Mouse (Mus musculus): ENCODE results near the gene Med13l. TPM values are rescaled to one million over a fixed set of nuclear protein-coding genes. Genes with fewer than 3 reads are reported as not detected.
A peak's percentile ranks its signal among the peaks of the same experiment; 100 is the strongest.

The Med13l gene
- total and polyA plus RNA-seq, 2 experiments from 2014 or later: 11.3 to 28.9 TPM

DNA sequence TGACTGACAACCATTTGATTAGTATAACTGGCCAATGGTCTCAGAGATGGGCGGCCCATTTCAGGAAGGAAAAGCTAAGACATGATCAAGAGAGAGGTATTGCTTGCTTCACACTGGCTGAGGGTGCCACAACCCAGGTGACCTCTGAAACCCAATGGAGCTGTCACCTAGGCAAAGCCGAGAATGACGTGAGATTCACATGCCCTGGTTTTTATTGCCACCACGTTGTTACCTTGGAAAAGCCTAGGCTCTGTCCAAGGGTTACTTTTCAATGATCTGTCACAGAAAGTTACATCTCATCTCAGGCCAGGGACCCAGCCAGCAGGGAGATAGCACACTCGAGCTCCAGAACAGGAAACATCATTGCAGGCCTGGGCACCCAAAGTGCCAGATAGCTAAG lies 10.0 kb upstream of the Med13l start:
- Histone ChIP-seq H3K4me3 (ENCODE audit: low read length) (no peak overlapping the region), H3K27me3 (ENCODE audit: insufficient read depth, low read length) (no peaks in the 10 kb centered on the region), H3K4me2 (ENCODE audit: low read depth, low read length) (no peak overlapping the region), H3K9me3 (ENCODE audit: low read length) (no peaks in the 10 kb centered on the region), H3K27ac (no peak overlapping the region), H3K9ac (replicated peaks; ENCODE audit: low read length) (no peak overlapping the region), H3K4me1 (ENCODE audit: insufficient read depth, low read length) (no peaks in the 10 kb centered on the region), H3K36me3 (ENCODE audit: insufficient read depth, low read length) (no peaks in the 10 kb centered on the region)
- TF ChIP-seq CTCF (IDR thresholded peaks at IDR 0.05; ENCODE audit: low read depth): no peak
- WGBS: 71% methylated on average over 5 of the region's 5 CpGs
- no peak for DNase-seq (ENCODE audit: low spot score)
- ATAC-seq: no peak

DNA sequence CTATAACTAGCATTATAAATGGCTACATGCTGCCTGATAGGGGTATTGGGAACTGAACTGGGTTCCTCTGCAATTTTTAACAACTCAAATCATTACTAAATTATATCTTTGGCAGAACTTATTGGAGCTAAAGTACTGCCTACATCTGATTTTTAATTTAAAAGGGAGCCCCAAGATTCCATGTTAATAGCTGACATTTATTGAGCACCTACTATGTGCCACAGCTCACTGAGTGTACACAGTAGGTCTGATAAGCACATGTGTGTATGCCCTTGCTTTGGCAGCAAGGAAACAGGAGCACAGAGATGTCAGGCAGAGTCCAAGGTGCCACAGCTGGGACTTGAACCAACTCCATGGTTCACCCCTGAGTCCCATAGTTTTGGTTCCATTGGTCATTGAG lies 7.2 kb upstream of the Med13l start:
- DNase-seq (ENCODE audit: low spot score) (no peak), ATAC-seq (no peak)
- no peak overlapping the region for H3K27ac ChIP-seq
- H3K4me2 ChIP-seq (ENCODE audit: low read depth, low read length): no peak overlapping the region
- H3K27me3 ChIP-seq (ENCODE audit: insufficient read depth, low read length): no peaks in the 10 kb centered on the region
- H3K9ac ChIP-seq (replicated peaks; ENCODE audit: low read length): no peak overlapping the region
- no peak overlapping the region for H3K4me3 ChIP-seq (ENCODE audit: low read length)
- H3K36me3 ChIP-seq (ENCODE audit: insufficient read depth, low read length): no peaks in the 10 kb centered on the region
- no peak for TF ChIP-seq CTCF (IDR thresholded peaks at IDR 0.05; ENCODE audit: low read depth)
- H3K4me1 ChIP-seq (ENCODE audit: insufficient read depth, low read length): no peaks in the 10 kb centered on the region
- no peaks in the 10 kb centered on the region for H3K9me3 ChIP-seq (ENCODE audit: low read length)

DNA sequence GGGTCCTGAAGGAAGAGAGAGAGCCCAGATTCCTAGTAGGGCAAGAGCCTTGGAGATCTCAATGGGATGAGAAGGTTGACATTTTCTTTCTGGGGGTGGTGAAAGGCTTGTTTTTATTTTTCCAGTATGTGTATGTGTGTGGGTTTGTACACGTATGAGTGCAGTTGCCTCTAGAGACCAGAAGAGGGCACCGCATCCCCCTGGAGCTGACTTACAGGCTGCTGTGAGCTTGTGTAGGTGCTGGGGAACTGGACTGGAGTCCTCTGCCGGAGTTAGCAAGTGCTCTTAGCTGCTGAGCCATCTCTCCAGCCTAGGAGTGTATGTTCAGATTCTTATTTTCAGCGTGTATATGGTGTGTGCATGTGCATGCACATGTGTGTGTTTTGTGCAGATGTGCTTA lies 5.2 kb upstream of the Med13l start:
- Histone ChIP-seq H3K9ac (replicated peaks; ENCODE audit: low read length) (no peak overlapping the region), H3K36me3 (ENCODE audit: insufficient read depth, low read length) (no peaks in the 10 kb centered on the region), H3K27me3 (ENCODE audit: insufficient read depth, low read length) (no peaks in the 10 kb centered on the region), H3K27ac (no peak overlapping the region), H3K9me3 (ENCODE audit: low read length) (no peaks in the 10 kb centered on the region), H3K4me1 (ENCODE audit: insufficient read depth, low read length) (no peaks in the 10 kb centered on the region), H3K4me2 (ENCODE audit: low read depth, low read length) (no peak overlapping the region), H3K4me3 (ENCODE audit: low read length) (no peak overlapping the region)
- 93% methylated on average over 4 of the region's 4 CpGs for WGBS
- ATAC-seq (no peak), DNase-seq (ENCODE audit: low spot score) (no peak)
- peak; percentile 36 for TF ChIP-seq CTCF (IDR thresholded peaks at IDR 0.05; ENCODE audit: low read depth)

DNA sequence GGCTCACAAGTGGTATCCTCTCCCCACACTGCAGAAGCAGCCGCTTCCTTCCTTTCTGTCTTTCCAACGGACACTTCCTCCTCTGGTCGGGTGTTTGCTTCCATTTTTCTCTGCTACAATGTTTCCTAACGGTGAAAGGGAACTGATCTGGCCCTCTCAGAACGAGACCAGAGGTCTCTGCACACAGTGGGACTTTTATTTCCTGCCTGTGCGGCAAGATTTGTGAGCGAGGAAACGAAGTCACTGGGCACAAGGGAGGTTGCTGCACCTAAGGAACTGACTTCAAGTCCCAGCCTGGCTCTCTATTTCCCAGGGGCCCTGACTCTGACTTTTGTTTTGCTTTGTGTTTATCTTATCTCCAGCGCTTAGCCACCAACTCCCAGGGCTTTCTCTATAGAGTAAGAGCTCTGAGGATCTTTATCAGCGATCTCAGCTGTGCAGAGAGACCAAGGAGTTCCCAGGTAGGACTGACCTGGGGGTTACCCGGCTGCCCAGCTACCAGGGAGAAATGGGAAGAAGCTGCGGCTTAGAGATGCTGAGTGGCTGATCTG lies 4.0 kb upstream of the Med13l start:
- Histone ChIP-seq H3K4me2 (ENCODE audit: low read depth, low read length) (no peak overlapping the region), H3K27me3 (ENCODE audit: insufficient read depth, low read length) (no peaks in the 10 kb centered on the region), H3K4me1 (ENCODE audit: insufficient read depth, low read length) (no peaks in the 10 kb centered on the region), H3K36me3 (ENCODE audit: insufficient read depth, low read length) (no peaks in the 10 kb centered on the region), H3K9me3 (ENCODE audit: low read length) (no peaks in the 10 kb centered on the region), H3K9ac (replicated peaks; ENCODE audit: low read length) (no peak overlapping the region), H3K27ac (no peak overlapping the region), H3K4me3 (ENCODE audit: low read length) (no peak overlapping the region)
- TF ChIP-seq CTCF (IDR thresholded peaks at IDR 0.05; ENCODE audit: low read depth): no peak
- no peak for DNase-seq (ENCODE audit: low spot score)
- WGBS: 38% methylated on average over 12 of the region's 12 CpGs
- ATAC-seq: no peak

DNA sequence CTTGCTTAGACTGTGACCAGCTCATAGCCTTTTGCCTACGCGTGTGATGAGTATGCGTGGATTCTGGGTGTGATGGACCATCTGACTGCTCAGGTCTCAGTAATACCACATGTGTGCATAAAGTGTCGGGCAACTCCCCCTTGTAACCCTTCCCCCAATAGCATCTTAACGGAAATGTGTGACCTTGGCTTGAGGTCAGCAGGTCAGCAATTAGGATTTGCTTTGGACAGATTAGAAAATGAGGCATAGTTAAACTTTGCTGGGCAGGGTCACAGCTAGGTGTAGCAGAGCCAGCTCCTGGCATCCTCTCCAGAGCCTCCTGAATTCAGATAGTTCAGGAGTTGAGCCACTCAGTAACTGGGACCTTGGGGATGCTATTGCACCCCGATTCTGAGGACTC lies 1.6 kb upstream of the Med13l start:
- no peak overlapping the region for H3K4me3 ChIP-seq (ENCODE audit: low read length)
- no peak for ATAC-seq

DNA sequence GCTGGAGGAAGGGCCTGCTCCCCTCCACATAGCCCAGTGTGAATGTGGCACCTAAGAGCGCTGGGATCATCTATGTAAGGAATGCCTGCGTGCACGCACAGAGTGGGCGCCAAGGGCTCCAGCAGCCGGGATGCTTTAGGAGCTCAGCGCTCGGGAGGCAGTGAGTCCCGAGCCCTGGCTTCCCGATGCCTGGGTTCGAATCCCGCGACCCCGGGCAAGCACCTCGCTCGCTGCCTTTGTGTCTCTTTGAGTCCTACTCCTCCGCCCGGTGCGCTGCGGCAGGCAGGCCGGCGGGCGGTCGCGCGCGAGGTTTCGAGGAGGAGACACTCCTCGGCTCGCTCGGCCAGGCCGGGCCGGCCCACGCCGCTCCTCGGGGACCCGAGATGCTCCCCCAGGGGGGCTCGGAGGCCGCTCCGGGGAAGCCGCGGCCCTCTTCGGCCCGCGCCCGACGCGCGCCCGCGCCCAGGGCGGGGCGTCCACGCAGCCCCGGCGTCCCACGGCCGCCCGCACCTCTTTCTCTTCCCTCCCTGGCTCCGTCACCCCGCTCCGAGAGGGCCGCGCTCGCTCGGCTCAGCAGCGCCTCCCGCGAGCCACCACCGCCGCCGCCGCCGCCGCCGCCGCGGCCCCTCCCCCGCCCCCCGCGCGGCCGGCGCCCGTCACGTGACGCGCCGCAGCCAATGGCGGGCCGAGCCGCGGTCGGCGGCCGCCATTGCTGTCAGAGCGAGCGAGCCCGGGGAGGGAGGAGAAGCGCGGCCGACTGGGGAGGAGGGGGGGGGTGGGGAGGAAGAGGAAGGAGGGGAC lies 695 bp upstream of the Med13l start:
- peak; percentile 34; the same call in 1 of the 2 replicates for TF ChIP-seq CTCF (IDR thresholded peaks at IDR 0.05; ENCODE audit: low read depth)

More for the DNA sequence above, 1.6 kb upstream of the Med13l start:
- TF ChIP-seq CTCF (IDR thresholded peaks at IDR 0.05; ENCODE audit: low read depth): no peak
- DNase-seq (ENCODE audit: low spot score): no peak
- Histone ChIP-seq H3K27ac (no peak overlapping the region), H3K4me1 (ENCODE audit: insufficient read depth, low read length) (peaks cover 11% of the 10 kb centered on the region), H3K9ac (replicated peaks; ENCODE audit: low read length) (no peak overlapping the region), H3K27me3 (ENCODE audit: insufficient read depth, low read length) (no peaks in the 10 kb centered on the region), H3K9me3 (ENCODE audit: low read length) (no peaks in the 10 kb centered on the region), H3K36me3 (ENCODE audit: insufficient read depth, low read length) (no peaks in the 10 kb centered on the region), H3K4me2 (ENCODE audit: low read depth, low read length) (no peak overlapping the region)
- WGBS: 88% methylated on average over 6 of the region's 6 CpGs

More for the DNA sequence above, 695 bp upstream of the Med13l start:
- DNase-seq (ENCODE audit: low spot score) (peak; percentile 95), ATAC-seq (peak; percentile 93)
- Histone ChIP-seq H3K36me3 (ENCODE audit: insufficient read depth, low read length) (no peaks in the 10 kb centered on the region), H3K9me3 (ENCODE audit: low read length) (no peaks in the 10 kb centered on the region), H3K4me1 (ENCODE audit: insufficient read depth, low read length) (peaks cover 14% of the 10 kb centered on the region), H3K4me3 (ENCODE audit: low read length) (peak overlapping the region; percentile 71), H3K27ac (peak overlapping the region; percentile 98), H3K27me3 (ENCODE audit: insufficient read depth, low read length) (no peaks in the 10 kb centered on the region), H3K9ac (replicated peaks; ENCODE audit: low read length) (peak overlapping the region; percentile 91), H3K4me2 (ENCODE audit: low read depth, low read length) (peak overlapping the region; percentile 89)
- WGBS: under 1% methylated on average over 72 of the region's 101 CpGs
